Mouse (Mus musculus): Measurements from ENCODE around the gene C87414.
"Not testable (repeated sequence)": the region's sequence is repeated elsewhere in the genome, so short reads cannot be mapped to it uniquely, and the experiment has no call there.

C87414 gene

DNA sequence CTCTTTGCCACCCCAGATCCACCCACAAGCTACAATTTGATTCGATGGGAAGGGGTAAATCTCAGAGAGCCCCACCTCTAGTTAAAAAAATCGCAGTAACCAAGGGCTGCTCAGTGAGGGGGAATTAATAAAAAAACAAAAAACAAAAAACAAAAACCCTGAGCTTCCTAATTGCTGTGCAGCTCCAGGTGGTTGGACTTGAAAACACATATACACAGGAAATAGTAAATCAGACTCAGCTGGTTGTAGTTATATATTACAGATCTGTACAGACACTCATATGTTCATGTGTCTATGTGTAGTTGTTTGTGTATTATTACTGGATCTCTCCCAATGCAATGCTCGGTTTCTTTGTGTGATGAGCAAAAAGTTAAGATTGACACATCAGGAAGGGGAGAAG is at the start of gene C87414:
TSS of gene C87414 (minus strand) at position 101 of the 400 bp plus-strand sequence.
- DNase-seq: not testable (repeated sequence)

DNA sequence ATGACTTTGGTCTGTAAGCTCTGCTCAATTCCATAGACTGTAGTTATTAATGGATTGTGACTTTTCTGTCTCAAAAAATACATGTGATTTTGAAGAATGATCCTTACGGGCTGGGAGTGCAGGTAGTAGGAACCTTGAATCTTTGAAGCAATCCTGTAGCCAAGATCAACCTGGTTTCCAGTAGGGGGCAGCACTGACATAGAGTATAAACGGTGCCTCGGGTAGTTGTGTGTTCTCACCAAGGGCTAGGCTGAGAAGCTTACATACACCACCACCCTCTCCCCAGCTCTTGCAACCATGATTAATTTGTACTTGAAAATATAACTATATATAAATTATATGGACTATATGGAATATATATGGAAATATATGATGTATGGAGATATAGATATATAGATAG is 13.3 kb upstream of the C87414 start:
- not testable (repeated sequence) for DNase-seq
